ENCODE assay signal across 21 mouse cellular contexts in the genomic region with DNA sequence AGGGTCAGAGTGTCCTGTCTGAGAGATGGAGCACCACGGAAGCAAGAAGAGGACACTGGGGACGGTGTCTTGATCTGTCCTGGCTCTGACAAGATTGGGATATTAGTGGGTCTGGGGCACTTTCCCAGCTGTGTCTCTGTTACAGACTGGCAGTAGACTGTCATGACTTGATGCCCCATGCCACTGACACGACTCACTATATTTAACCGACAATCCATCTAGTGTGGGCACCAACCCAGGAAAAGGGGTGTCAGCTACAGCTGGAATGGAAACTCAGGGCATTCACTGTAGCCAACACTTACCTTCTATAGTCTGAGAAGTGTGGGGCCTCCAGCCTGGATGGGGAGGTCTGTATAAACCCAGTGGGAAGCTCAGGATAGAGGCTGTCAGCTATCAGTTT.
DNase-seq lines count a peak whose midpoint lies in the region; TF ChIP-seq lines count a peak whose summit lies in the region.
"Had no signal": no experiment of that assay in that cellular context is flagged by ENCODE, and none has a peak within 500 bp of the region (broad histone marks: within the 10 kb centered on the region; RNA-seq: fewer than 3 reads in every experiment).

No protein-coding gene starts in this region.

- no peak for TF ChIP-seq CTCF in left cerebral cortex, adult 2 months (IDR thresholded peaks at IDR 0.05)

- peak overlapping the region; percentile 89 for H3K27ac ChIP-seq in left cerebral cortex, adult 2 months
- H3K27ac ChIP-seq: forebrain, embryonic 10.5 days; forebrain, embryonic 13.5 days; heart, adult 2 months; heart, embryonic 10.5 days; heart, embryonic 13.5 days; hindbrain, embryonic 12.5 days; hindbrain, embryonic 15.5 days had no signal

- intact Hi-C loops in left cerebral cortex, adult 2 months (cut with DNase I): no loop called here
- intact Hi-C loops in gastrocnemius, postnatal 14 days (cut with DNase I; ENCODE audit: low total_unique reads): no loop called here

- H3K4me3 ChIP-seq in left cerebral cortex, adult 2 months: no peak overlapping the region
- H3K4me3 ChIP-seq: forebrain, embryonic 10.5 days; forebrain, embryonic 13.5 days; heart, adult 2 months; heart, embryonic 10.5 days; heart, embryonic 13.5 days; hindbrain, embryonic 12.5 days; hindbrain, embryonic 15.5 days had no signal

- DNase-seq in gastrocnemius, adult 8-10 months (ENCODE audit: low spot score in 2 of 2): peak; percentile 24 to 32
- DNase-seq in gastrocnemius, postnatal 10 days: no peak
- no peak for DNase-seq in left cerebral cortex, adult 2 months (ENCODE audit: extremely low spot score in 1 of 2, low spot score in 2 of 2)
- no peak for DNase-seq in left cerebral cortex, adult 8-10 months (ENCODE audit: low spot score in 2 of 2)
- peak; percentile 11 for DNase-seq in gastrocnemius, postnatal 14 days
- no peak for DNase-seq in urinary bladder, adult 18-20 months (ENCODE audit: low spot score in 2 of 2)
- no peak for DNase-seq in kidney, postnatal 4 days
- DNase-seq: adrenal gland, postnatal 10 days; cerebellum, adult 11 months; cerebellum, adult 2 months; cerebellum, postnatal 10 days; cerebellum, postnatal 36 days; heart, adult 2 months; heart, postnatal 14 days; kidney, adult 2 months had no signal

Comparison
In these comparisons a context has a peak if more than half of its experiments do, and no peak if none do; other contexts are left out.
1. DNase-seq: peak in gastrocnemius, adult 8-10 months (2 of 2) and gastrocnemius, postnatal 14 days (single experiment); none in gastrocnemius, postnatal 10 days (single experiment), left cerebral cortex, adult 2 months (0 of 2), left cerebral cortex, adult 8-10 months (0 of 2), urinary bladder, adult 18-20 months (0 of 2) and kidney, postnatal 4 days (0 of 2).